Mouse (Mus musculus) kidney, adult 2 months (tissue): ENCODE measurements around the gene Fcgr3.

Experiments
- CTCF ChIP-seq: fragments of 200-500 bp; conservative IDR thresholded peaks from 2 replicates; pipeline ENCODE4 v1.5.1; 2011; ENCODE audit warnings: low read depth, mild to moderate bottlenecking, control low read depth, low read length, moderate library complexity, mixed read lengths; ENCODE audit not compliant: insufficient read depth, insufficient read length
- POLR2A ChIP-seq: fragments of 200-500 bp; IDR thresholded peaks from one replicate; pipeline ENCODE4 v1.6.1; 2011; ENCODE audit warnings: low read depth, low read length, control low read depth

DNA sequence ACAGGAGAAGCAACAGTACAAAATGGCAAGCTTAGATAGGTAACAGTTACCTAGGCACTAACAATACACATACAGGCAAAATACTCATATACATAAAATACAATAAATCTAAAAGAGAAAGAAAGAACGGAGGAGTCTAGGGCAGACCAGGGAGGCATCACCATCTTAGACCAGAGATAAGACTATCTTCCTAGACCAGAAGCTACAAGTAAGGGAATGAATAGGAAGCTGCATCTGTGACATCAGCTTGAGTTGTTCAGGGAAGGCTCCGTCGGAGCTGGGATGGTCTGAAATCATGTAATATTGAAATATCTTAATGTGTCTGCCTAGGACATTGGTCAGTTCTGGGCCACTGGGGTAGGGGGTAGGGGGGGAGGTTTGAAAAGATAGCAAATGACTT is 33.0 kb downstream of the Fcgr3 start:
- TF ChIP-seq CTCF (no peak), POLR2A (no peak)
